Mouse (Mus musculus) stomach, postnatal 0 days (tissue): Measurements from ENCODE around the gene Fam122a. TPM values are rescaled to one million over a fixed set of nuclear protein-coding genes. Genes with fewer than 3 reads are reported as not detected.

Experiments used
- ATAC-seq: fragments of 200-750 bp; cut with Nextera tagmentation; 2 replicates; pipeline ENCODE4 v1.8.0; 2017; ENCODE audit not compliant: low FRiP score, low TSS enrichment
- DNase-seq: peaks from one replicate; pipeline ENCODE4 v3.0.0-alpha.2; 2016; ENCODE audit warnings: low spot score
- H3K27ac ChIP-seq: fragments of 300-500 bp; sonication (generic); replicated peaks from 2 replicates; pipeline ENCODE4 v1.5.1; 2014; ENCODE audit warnings: mild to moderate bottlenecking, control low read depth
- H3K27me3 ChIP-seq: fragments of 300-500 bp; sonication (generic); 2 replicates; pipeline ENCODE4 v1.6.1; 2014; ENCODE audit warnings: low read length; ENCODE audit not compliant: control insufficient read depth, insufficient read depth
- H3K36me3 ChIP-seq: fragments of 300-500 bp; sonication (generic); 2 replicates; pipeline ENCODE4 v1.6.1; 2014; ENCODE audit warnings: low read length, mixed read lengths; ENCODE audit not compliant: control insufficient read depth, insufficient read depth
- H3K4me1 ChIP-seq: fragments of 300-500 bp; sonication (generic); replicated peaks from 2 replicates; pipeline ENCODE4 v1.6.1; 2014; ENCODE audit warnings: antibody characterized with exemption; ENCODE audit not compliant: control insufficient read depth, insufficient read depth
- H3K4me2 ChIP-seq: fragments of 300-500 bp; sonication (generic); replicated peaks from 2 replicates; pipeline ENCODE4 v1.6.1; 2014; ENCODE audit warnings: low read depth, mild to moderate bottlenecking, control low read depth, moderate library complexity
- H3K4me3 ChIP-seq: fragments of 300-500 bp; sonication (generic); 2 replicates; pipeline ENCODE4 v1.5.1; 2014; ENCODE audit warnings: low read depth, low read length, control low read depth
- H3K9ac ChIP-seq: fragments of 300-500 bp; sonication (generic); 2 replicates; pipeline ENCODE4 v1.6.1; 2014; ENCODE audit warnings: mild to moderate bottlenecking, low read length, control low read depth, mixed read lengths
- H3K9me3 ChIP-seq: fragments of 300-500 bp; sonication (generic); 2 replicates; pipeline ENCODE4 v1.6.1; 2016; ENCODE audit warnings: low read length; ENCODE audit not compliant: control insufficient read depth
- CTCF ChIP-seq: IDR thresholded peaks from 2 replicates; pipeline ENCODE4 v1.5.1; 2016; ENCODE audit warnings: antibody characterized with exemption, low read depth, mild to moderate bottlenecking, moderate library complexity
- EP300 ChIP-seq: optimal IDR thresholded peaks from 2 replicates; pipeline ENCODE3; 2016; ENCODE audit warnings: antibody characterized with exemption
- WGBS: fragments of 180-500 bp; shearing (Covaris S2); extraction: QIAGEN DNeasy Blood & Tissue Kit; methylation state at CpG from one replicate; pipeline ENCODE4 v1.1.7; 2014; 5-methylcytosine and 5-hydroxymethylcytosine counted together
- polyA plus RNA-seq: library from polyadenylated mRNA; unstranded; fragments of >200 nt; fragmentation: Nextera tagmentation; extraction: Ambion mirVana; gene quantifications from 2 replicates; pipeline ENCODE4 v1.2.1, GENCODE M21; 2015

Gene Fam122a
- polyA plus RNA-seq, 1 experiment from 2014 or later: 42.2 TPM

GRCm38 (mm10) chr19:24431381-24431780 is 45.8 kb downstream of the Fam122a start:
- Histone ChIP-seq H3K27ac (no peak overlapping the region), H3K36me3 (no peaks in the 10 kb centered on the region), H3K9ac (no peak overlapping the region), H3K4me3 (no peak overlapping the region), H3K9me3 (no peaks in the 10 kb centered on the region), H3K27me3 (no peaks in the 10 kb centered on the region), H3K4me1 (no peaks in the 10 kb centered on the region), H3K4me2 (no peak overlapping the region)
- 88% methylated on average over 2 of the region's 2 CpGs for WGBS
- ATAC-seq (no peak), DNase-seq (no peak)
- no peak for TF ChIP-seq EP300
- TF ChIP-seq CTCF: no peak

GRCm38 (mm10) chr19:24428011-24428410 is 49.1 kb downstream of the Fam122a start:
- DNase-seq: no peak

GRCm38 (mm10) chr19:24427258-24427657 is 49.9 kb downstream of the Fam122a start:
- no peaks in the 10 kb centered on the region for H3K27me3 ChIP-seq
- H3K9ac ChIP-seq: no peak overlapping the region
- H3K4me2 ChIP-seq: no peak overlapping the region
- H3K27ac ChIP-seq: peak overlapping the region; percentile 82; the same call in 1 of the 2 replicates
- no peaks in the 10 kb centered on the region for H3K4me1 ChIP-seq
- H3K9me3 ChIP-seq: no peaks in the 10 kb centered on the region
- peak; percentile 97 for ATAC-seq
- TF ChIP-seq CTCF: no peak
- no peak for TF ChIP-seq EP300
- 32% methylated on average over 4 of the region's 4 CpGs for WGBS
- no peak overlapping the region for H3K4me3 ChIP-seq
- DNase-seq: peak; percentile 78
- H3K36me3 ChIP-seq: no peaks in the 10 kb centered on the region

More at GRCm38 (mm10) chr19:24428011-24428410, 49.1 kb downstream of the Fam122a start:
- TF ChIP-seq EP300: no peak
- no peak for TF ChIP-seq CTCF
- H3K4me2 ChIP-seq: no peak overlapping the region
- no peaks in the 10 kb centered on the region for H3K36me3 ChIP-seq
- H3K27ac ChIP-seq: no peak overlapping the region; the same call in 1 of the 2 replicates
- no peaks in the 10 kb centered on the region for H3K4me1 ChIP-seq
- ATAC-seq: no peak
- no peaks in the 10 kb centered on the region for H3K27me3 ChIP-seq
- H3K4me3 ChIP-seq: no peak overlapping the region
- no peaks in the 10 kb centered on the region for H3K9me3 ChIP-seq
- H3K9ac ChIP-seq: no peak overlapping the region
- WGBS: 93% methylated on average over 3 of the region's 3 CpGs

- peak; percentile 65 for DNase-seq
These were observed 50.4 kb downstream of the Fam122a start for GRCm38 (mm10) chr19:24426759-24427181.

More at GRCm38 (mm10) chr19:24426759-24427181, 50.4 kb downstream of the Fam122a start:
- Histone ChIP-seq H3K9me3 (no peaks in the 10 kb centered on the region), H3K4me3 (no peak overlapping the region), H3K9ac (no peak overlapping the region; the same call in 1 of the 2 replicates), H3K4me2 (no peak overlapping the region), H3K27ac (peak overlapping the region; percentile 82), H3K36me3 (no peaks in the 10 kb centered on the region), H3K4me1 (no peaks in the 10 kb centered on the region), H3K27me3 (no peaks in the 10 kb centered on the region)
- ATAC-seq: peak; percentile 84
- 61% methylated on average over 7 of the region's 7 CpGs for WGBS
- TF ChIP-seq EP300 (no peak), CTCF (no peak)

Other genes starting within 250 kb of the Fam122a start
- 26.0 and 27.8 TPM in 2 replicates for gene Fxn, start 196.8 kb downstream of the Fam122a start, polyA plus RNA-seq
- gene Pip5k1b, start 78.5 kb upstream of the Fam122a start, polyA plus RNA-seq: 5.2 and 5.5 TPM in 2 replicates
- 5.8 and 6.1 TPM in 2 replicates for gene Tmem252, start 196.7 kb upstream of the Fam122a start, polyA plus RNA-seq